Mouse (Mus musculus) heart, adult 8-10 months (tissue): ENCODE measurements at regions not wholly inside any gene's neighbourhood (a gene's known extent, or its start where the extent isn't known, plus 50 kb on each side); places are given as distances from the start of the nearest gene placed in this dataset.

Experiments used
- DNase-seq: peaks from one replicate; pipeline ENCODE4 v3.0.0; 2022; ENCODE audit warnings: low spot score

GRCm38 (mm10) chr2:172698961-172699360 is 149.6 kb downstream of the Tfap2c start:
- no peak for DNase-seq

DNA sequence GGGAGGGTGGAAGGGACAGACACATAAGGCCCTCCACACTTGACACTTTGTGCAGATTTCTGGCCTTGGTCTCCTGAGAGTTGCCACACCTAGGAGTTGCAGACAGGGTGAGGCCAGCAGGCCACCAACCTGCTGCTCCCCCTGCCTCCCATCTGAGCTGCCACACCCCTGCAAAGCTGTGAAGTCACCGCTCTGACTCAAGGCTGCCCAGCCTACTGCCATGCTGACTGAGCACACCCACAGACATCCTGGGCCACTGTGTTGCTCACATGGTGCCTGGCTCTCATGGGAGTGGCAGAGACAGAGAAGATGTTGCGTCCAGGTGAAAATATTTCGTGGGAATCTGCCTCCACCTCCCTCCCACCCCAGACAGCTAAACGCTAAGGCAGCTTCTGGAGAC is 150.3 kb downstream of the Tfap2c start:
- no peak for DNase-seq

DNA sequence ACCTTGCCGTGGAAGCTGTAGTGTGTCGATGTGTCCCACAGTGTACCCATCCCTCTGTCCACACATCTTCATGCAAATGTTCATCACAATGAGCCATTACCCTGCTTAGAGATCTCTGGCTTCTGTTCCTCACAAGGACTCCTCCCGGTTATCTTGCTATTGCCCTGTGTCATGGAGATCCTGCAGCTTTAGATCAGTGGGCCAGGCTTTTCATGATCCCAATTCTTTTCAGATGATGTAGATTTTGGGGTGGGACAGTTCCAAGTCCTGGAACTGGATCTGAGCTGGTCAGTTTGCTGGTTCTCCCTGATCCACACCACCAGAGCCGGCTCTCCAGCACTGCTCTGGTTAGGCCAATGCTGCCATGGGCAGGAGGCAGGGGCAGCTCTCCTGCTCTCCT is 161.2 kb downstream of the Tfap2c start:
- no peak for DNase-seq

GRCm38 (mm10) chr2:172726701-172727100 is 177.3 kb downstream of the Tfap2c start:
- DNase-seq = no peak

DNA sequence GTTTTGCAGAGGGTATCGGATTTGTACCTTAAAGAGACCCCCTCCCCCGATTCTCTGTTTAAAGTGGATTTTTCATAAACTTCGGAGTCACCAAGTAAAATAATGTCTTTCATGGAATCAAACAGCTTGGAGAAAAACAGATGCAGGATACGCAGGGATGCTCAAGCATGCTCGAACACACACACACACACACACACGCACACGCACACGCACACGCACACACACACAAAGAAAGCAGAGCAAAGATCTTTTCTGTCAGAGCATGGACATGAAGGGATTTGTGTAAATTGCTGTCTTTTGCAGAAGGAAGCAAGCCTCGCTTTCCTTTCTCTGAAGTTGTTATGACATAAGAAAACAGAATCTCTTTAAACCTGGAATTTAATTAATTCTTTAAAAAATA is 178.2 kb downstream of the Tfap2c start:
- DNase-seq = no peak

DNA sequence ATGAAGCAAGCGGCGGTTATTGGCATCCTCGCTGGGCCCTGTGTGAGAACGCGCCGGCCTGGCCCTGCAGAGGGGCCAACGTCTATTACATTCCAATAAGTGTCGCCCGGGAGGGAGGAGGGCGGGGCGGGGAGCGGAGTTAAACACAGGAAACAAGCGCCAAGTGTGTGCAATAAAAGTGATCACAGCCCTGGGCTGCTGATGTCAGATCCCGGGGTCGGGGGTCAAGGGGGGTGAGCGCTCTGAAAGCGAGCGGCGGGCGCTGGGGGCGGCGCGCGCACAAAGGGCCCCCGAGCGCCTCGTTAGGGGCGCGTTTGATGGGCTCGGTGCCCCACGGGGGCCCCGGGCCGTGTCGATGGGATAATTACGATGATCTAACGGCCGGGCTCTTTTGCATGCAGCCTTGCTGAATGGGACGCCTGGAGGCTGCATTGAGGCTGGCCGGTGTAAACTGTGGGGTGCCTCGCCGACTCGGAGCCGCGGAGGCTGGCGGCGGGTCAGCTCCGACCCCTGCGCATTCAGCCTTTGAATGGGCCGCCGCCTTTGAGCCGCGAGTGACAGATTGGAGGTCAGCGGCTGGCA is 178.9 kb downstream of the Tfap2c start:
- DNase-seq = no peak

DNA sequence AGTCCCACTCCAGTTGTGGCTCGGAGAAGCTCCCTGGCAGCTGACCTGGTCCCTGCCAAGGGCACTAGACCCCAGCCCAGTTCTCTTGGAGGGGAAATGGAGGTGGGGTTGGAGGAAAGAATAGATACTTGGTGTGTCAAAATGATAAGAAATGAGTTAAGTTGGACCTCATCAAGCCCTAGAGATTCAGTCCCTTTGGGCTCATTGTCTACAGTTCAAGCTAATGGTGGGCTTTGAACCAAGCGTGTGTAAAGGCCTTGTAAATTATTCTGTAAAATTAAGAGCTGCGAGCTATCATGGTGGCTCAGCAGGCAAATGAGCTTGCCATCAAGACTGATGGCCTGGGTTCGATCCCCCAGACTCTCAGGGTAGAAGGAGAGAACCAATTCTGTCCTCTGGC is 179.8 kb downstream of the Tfap2c start:
- DNase-seq = no peak

GRCm38 (mm10) chr2:172729741-172730140 is 180.3 kb downstream of the Tfap2c start:
- DNase-seq = no peak

DNA sequence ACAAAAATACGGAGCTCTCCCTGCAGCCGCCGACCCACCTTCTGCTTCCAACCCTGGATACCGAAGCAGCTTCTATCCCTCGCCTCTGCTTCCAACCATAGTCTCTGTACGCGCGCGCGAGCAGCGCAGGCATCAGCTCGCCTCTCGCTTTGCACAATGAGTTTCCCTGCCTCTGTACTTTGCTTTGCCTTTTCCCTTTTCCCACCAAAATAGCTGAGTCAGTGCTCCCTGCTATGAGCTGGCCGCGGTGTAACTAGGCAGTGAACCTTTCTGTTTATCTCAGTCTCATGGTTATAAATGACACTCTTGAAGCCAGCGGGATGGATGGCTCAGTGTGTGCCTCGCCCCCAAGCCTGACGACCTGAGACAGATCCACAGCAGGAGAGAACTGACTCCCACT is 182.0 kb downstream of the Tfap2c start:
- no peak for DNase-seq

GRCm38 (mm10) chr2:172732453-172733210 is 183.2 kb downstream of the Tfap2c start:
- no peak for DNase-seq

DNA sequence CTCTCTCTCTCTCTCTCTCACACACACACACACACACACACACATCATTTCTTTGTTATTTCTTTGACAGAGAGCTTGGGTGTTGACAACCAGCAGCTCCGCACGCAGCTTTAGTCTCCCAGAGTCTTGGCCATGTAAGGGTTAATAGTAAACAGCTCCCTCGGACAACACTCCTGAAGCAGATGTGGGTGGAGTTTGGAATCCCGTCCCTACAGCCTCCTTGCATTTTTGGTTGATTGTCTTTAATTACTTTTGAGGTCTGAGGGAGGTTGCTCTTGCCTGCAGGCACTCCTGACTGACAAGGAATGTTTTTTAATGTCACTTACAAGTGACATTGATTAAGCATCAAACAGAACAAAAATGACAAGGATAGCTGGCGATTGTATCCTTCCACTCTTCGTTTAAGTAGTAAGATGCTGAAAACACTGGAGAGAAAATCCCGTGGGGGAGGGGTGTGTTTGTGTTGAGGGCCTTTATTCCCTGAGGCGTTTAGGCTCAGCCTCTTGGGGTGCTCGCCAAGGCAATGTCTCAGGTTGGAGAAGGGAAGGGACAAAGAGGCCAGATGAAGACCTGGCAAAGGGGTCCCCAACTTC is 184.1 kb downstream of the Tfap2c start:
- no peak for DNase-seq

GRCm38 (mm10) chr2:172735621-172736020 is 186.2 kb downstream of the Tfap2c start:
- no peak for DNase-seq

GRCm38 (mm10) chr2:172739041-172739491 is 189.7 kb downstream of the Tfap2c start:
- DNase-seq = no peak

DNA sequence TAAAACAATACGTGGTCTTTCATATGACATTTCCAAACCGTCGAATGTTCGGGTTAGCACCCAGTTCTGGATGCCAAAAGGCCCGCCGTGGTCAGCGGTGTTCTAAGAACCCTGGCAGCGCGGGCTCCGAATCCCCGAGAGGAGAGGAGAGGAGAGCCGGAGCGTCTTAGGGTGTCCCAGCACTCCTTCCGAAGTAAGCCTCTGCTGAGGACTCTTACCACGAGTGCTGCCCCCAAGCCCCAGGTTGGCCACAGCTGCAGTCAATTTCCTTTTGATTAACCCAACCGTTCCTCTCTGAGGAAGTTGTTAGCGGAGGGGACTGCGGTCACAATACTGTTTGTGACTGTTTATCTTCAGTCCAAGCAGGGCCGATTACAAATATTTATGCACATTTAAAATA is 190.1 kb downstream of the Tfap2c start:
- DNase-seq = no peak

DNA sequence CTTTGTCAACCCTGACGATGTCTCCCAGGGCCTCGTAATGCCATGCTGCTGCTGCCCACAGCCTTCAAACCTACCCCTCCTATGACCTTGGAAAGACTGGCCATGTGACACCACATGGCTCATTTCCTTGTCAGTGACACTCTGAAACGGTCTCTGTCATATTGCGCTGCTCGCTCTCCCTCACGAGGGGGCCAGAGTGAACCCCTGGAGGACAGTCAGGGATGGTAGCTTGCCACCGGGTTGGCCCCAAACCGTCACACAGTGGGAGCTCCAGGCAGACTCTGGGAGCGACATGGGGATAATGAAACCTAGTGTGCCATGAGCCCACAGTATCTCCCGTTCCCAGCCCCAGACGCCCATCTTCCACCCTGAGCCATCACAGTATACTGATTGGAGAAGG is 188.8 kb downstream of the Bmp7 start:
- no peak for DNase-seq

GRCm38 (mm10) chr2:172755686-172756471 is 184.2 kb downstream of the Bmp7 start:
- no peak for DNase-seq

DNA sequence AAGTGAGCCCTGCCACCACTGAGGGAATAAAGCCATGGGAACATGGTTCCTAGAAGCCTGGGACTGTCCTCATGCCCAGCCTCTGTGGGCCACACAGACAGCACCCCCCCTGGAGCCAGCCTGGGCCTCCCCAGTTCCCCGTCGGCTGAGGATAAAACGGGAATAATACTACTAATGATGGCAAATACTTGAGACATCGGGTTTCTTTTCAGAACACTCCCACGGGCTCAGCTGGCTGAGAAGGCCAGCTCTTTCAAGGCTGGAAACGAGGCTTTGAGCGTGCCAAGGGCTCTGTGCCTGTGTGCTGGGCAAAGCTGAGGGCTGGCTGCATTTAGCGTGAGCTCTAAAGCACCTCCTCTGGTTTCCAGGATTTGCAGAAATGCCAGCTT is 183.7 kb downstream of the Bmp7 start:
- DNase-seq = no peak

DNA sequence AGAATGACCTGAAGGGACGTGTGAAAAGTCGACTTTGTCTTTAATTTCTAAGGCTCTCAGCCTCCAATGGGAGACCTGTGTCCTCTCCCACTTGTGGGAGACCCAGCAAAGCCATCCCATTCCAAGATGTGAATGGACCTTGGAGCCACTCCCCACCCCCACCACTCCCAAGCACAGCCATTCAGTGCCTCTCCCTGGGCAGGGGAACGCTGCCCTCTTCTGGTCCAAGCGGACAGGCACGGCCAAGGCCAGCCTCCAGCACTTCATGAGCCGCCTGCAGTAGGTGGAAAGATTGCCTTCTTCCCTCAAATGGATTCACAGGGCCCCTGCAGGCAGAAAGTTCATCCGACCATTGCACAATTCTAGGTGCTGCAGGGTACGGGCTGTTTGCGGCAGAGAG is 181.6 kb downstream of the Bmp7 start:
- DNase-seq = no peak

- DNase-seq = no peak
Observed at GRCm38 (mm10) chr2:172765260-172765659, 174.9 kb downstream of the Bmp7 start.

- DNase-seq = no peak
Observed at GRCm38 (mm10) chr2:172766403-172766802, 173.7 kb downstream of the Bmp7 start.

- no peak for DNase-seq
Observed at GRCm38 (mm10) chr2:172768756-172769155, 171.4 kb downstream of the Bmp7 start.

- DNase-seq = no peak
Observed at GRCm38 (mm10) chr2:172770061-172770460, 170.1 kb downstream of the Bmp7 start.
